Mouse (Mus musculus) spleen, adult 2 months (tissue): Measurements from ENCODE around the gene Snx20. TPM values are rescaled to one million over a fixed set of nuclear protein-coding genes. Genes with fewer than 3 reads are reported as not detected.

Experiments used
- DNase-seq, 2 experiments: peaks; one replicate each; pipeline versions ENCODE4 v3.0.0 to v3.0.0-alpha.2; 2012 to 2021; ENCODE audit warnings: low spot score in 2 of 2, low read depth in 1 of 2
- H3K27ac ChIP-seq: fragments of 200-500 bp; 2 replicates; pipeline ENCODE4 v1.5.1; 2012; ENCODE audit warnings: low read length, inconsistent platforms; ENCODE audit not compliant: insufficient read depth
- H3K27me3 ChIP-seq: fragments of 200-500 bp; 2 replicates; pipeline ENCODE4 v1.6.1; 2012; ENCODE audit warnings: mild to moderate bottlenecking, moderate library complexity, low read length, inconsistent platforms; ENCODE audit not compliant: control insufficient read depth, insufficient read depth
- H3K36me3 ChIP-seq: fragments of 200-500 bp; 2 replicates; pipeline ENCODE4 v1.6.1; 2012; ENCODE audit warnings: mild to moderate bottlenecking, low read length, inconsistent platforms; ENCODE audit not compliant: control insufficient read depth, insufficient read depth
- H3K4me1 ChIP-seq: fragments of 200-500 bp; 2 replicates; pipeline ENCODE4 v1.6.1; 2011; ENCODE audit warnings: inconsistent platforms; ENCODE audit not compliant: control insufficient read depth, insufficient read depth, insufficient read length
- H3K4me3 ChIP-seq: fragments of 200-500 bp; 2 replicates; pipeline ENCODE4 v1.5.1; 2011; ENCODE audit warnings: mild to moderate bottlenecking, inconsistent platforms; ENCODE audit not compliant: insufficient read depth, insufficient read length; ENCODE audit errors: extremely low read depth
- CTCF ChIP-seq: fragments of 200-500 bp; IDR thresholded peaks from 2 replicates; pipeline ENCODE4 v1.5.1; 2011; ENCODE audit warnings: mild to moderate bottlenecking, inconsistent platforms; ENCODE audit not compliant: insufficient read depth, insufficient read length, insufficient replicate concordance; ENCODE audit errors: extremely low read depth
- POLR2A ChIP-seq: fragments of 200-500 bp; IDR thresholded peaks from 2 replicates; pipeline ENCODE4 v1.6.1; 2011; ENCODE audit warnings: low read depth, low read length, inconsistent platforms
- WGBS: fragments of 180-500 bp; shearing (Covaris S2); methylation state at CpG from one replicate; pipeline ENCODE4 v1.1.7; 2018; 5-methylcytosine and 5-hydroxymethylcytosine counted together
- polyA plus RNA-seq: library from polyadenylated mRNA; depleted of rRNA; stranded (reverse); fragments of >200 nt; gene quantifications from 2 replicates; pipeline ENCODE4 v1.2.3, GENCODE M21; 2012

The Snx20 gene
- polyA plus RNA-seq, 1 experiment: 63.8 TPM

DNA sequence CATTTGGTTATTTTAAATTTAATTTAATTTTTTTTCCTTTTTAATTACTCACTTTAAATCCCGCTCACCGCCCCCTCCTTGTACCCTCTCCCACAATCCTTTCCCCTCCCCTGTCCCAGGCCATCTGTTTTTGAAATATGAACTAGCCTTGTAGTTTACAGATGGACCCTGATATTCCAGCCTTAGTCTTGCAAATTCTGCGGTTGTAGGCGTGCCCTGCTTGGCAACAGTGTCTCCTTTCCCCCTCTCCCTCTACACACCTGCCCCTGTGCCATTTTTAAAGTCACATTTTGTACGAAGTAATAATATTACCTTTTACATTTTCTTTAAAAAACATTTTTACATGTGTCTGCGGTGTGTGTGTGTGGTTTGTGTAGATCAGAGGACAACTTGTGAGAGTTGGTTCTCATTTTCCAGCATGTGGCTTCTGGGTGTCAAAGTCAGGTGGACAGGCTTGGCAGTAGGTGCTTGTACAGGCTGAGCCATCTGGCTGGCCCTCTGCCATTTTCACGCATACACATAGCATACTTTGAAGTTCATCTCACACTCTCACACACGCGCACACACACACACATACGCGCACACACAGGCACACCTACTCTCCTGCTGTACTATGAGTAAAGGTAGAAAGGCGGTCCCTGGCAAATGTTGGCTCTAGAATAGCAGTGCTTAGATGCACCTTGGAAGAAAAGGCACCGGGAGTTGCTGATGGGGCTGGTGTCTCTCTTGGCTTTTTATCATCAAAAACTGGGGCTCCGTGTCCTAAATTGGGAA, 7.7 kb downstream of the Snx20 start:
- no peak for DNase-seq
- TF ChIP-seq CTCF (no peak), POLR2A (no peak)
- Histone ChIP-seq H3K27ac (no peak overlapping the region), H3K4me3 (no peak overlapping the region), H3K36me3 (peaks cover 43% of the 10 kb centered on the region), H3K4me1 (peaks cover 19% of the 10 kb centered on the region), H3K27me3 (no peaks in the 10 kb centered on the region)
- WGBS: 92% methylated on average over 14 of the region's 14 CpGs

DNA sequence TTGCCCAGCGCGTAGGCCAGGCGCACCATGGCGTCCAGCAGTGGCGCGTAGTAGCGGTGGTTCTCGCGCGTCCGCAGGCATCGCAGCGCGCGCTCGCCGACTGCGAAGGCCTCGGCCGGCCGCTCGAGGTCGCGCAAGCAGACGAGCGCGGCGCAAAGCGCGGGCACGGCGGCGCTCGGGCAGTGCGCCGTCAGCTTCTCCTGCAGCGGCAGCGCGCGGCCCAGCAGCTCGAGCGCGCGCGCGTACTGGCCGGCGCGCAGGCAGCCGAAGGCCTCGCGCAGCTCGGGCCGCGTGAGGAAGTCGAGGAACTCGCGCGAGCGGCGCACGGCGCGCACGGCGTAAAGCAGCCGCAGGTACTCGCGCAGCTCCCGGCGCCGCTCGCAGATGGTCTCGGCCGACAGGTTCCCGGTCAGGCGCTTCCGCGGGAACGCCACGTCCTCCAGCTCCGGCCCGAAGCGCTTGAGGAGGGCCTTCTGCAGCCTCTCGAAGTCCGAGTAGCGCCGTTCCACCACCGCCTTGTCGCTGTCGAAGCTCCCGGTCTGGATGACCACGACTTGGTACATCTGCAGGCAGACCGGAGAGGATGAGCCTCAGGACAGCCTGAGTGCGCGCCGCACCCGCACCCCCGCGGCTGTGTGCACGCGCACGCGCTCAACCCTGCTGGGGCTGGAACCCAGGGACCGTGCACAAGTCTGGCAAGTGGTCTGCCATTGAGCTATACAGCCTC, 8.5 kb downstream of the Snx20 start:
- no peak for DNase-seq
- Histone ChIP-seq H3K4me3 (no peak overlapping the region), H3K36me3 (peaks cover 43% of the 10 kb centered on the region), H3K27ac (no peak overlapping the region), H3K27me3 (no peaks in the 10 kb centered on the region), H3K4me1 (peaks cover 13% of the 10 kb centered on the region)
- 93% methylated on average over 105 of the region's 105 CpGs for WGBS
- TF ChIP-seq CTCF: no peak
- TF ChIP-seq POLR2A: no peak

DNA sequence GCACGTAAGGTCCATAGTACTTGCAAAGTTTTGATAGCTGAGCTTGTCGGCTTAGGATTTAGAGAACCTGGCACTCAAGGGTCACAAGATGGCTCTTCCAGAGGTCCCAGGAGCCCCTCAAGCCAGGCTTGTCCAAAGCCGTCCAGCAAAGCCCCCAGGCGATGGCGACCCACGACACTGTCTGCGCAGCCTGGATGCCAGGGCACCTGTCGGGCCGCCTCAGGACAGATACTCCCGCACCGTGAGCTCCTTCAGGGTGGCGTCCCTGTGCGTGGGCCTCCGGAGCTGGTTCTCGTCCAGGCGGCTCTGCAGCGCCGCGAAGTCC, 9.0 kb downstream of the Snx20 start:
- Histone ChIP-seq H3K27ac (no peak overlapping the region), H3K36me3 (peaks cover 41% of the 10 kb centered on the region), H3K4me3 (no peak overlapping the region), H3K27me3 (no peaks in the 10 kb centered on the region), H3K4me1 (peaks cover 10% of the 10 kb centered on the region)
- no peak for DNase-seq
- no peak for TF ChIP-seq CTCF
- TF ChIP-seq POLR2A: no peak
- 90% methylated on average over 19 of the region's 19 CpGs for WGBS

DNA sequence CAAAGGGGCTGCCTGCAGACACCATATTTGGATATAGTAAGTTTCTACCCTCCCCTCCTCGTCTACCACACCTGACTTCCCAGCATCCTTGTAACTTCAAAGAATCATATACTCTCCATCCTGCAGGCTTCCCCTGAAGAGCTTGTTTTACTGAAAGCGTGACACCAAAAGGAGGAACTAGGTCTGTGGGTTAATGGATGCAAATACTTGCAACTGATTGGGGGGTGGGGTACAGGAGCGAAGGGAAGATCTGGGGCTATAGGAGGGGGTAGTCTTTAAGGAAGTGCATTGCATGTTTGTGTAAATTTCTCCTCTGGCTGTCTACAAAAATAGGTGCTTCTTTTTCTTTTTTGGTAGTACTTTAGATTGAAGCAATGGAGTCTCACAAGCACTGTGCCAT, 9.5 kb downstream of the Snx20 start:
- H3K27me3 ChIP-seq: no peaks in the 10 kb centered on the region
- no peak for DNase-seq
- 26% methylated on average over 3 of the region's 3 CpGs for WGBS
- peaks cover 37% of the 10 kb centered on the region for H3K36me3 ChIP-seq
- TF ChIP-seq POLR2A (no peak), CTCF (no peak)
- no peak overlapping the region for H3K4me3 ChIP-seq
- H3K4me1 ChIP-seq: peaks cover 10% of the 10 kb centered on the region
- no peak overlapping the region for H3K27ac ChIP-seq

DNA sequence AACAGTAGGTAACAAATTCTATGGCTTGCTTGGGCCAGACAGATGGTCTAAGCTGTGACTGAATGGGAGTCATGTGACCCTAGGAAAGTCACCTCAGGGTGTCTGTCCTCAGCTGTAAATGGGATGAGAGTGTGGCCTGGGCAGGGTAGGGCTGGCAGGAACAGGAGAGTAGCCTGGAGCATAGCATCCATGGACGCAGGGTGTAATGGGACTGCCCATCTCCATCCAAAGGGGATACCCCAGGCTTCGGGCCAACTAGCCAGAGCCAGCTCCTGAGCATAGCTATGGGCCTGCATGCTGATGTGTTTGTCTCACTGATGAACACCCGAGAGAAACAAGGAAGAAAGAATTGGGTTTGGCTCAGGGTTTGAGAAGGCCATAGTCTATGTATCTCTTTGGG, 11.7 kb downstream of the Snx20 start:
- Histone ChIP-seq H3K27ac (no peak overlapping the region), H3K36me3 (peaks cover 27% of the 10 kb centered on the region), H3K27me3 (no peaks in the 10 kb centered on the region), H3K4me1 (peaks cover 10% of the 10 kb centered on the region), H3K4me3 (no peak overlapping the region)
- 91% methylated on average over 3 of the region's 3 CpGs for WGBS
- no peak for DNase-seq
- TF ChIP-seq CTCF (no peak), POLR2A (no peak)

DNA sequence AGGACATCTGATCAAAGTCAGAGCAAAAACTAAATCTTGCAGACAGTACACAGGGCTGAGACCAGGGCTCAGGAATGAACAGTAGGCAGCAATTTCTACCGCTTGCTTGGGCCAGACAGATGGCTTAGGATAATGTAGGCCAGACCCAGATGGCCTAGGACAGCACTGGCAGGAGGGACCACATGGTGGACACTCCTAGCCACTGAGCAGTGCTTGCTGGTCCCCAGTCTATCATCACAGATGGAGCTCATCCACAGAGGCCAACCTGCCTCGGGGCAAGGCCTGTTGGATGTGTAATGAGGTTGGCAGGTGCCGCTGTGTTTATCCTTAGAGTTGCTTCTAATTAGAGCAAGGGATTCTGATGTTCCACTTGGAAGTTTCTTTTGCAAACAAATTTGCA, 12.6 kb downstream of the Snx20 start:
- WGBS: 94% methylated on average over 3 of the region's 3 CpGs
- Histone ChIP-seq H3K27ac (no peak overlapping the region), H3K27me3 (no peaks in the 10 kb centered on the region), H3K4me1 (peaks cover 10% of the 10 kb centered on the region), H3K4me3 (no peak overlapping the region), H3K36me3 (peaks cover 19% of the 10 kb centered on the region)
- TF ChIP-seq POLR2A (no peak), CTCF (no peak)
- no peak for DNase-seq

DNA sequence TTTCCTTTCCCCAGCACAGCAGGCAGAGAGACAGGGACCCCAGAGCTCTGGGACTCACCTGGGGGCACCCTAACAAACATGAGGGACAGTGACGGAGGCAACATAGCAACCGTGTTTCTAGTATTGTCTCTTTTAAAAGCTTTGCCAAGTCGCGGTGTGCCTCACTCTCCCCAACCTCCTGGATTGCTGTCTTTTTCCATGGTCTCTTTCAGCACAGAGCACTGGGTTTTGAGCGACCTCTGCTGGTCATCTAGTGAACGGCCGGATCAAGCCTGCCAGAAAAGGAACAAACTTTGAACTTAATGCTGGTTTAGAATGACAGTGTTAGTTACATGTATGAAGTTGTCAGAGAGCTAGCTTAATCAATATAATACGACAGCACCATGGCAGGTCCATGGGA, 14.5 kb downstream of the Snx20 start:
- Histone ChIP-seq H3K27ac (no peak overlapping the region), H3K4me3 (no peak overlapping the region), H3K4me1 (no peaks in the 10 kb centered on the region), H3K36me3 (peaks cover 4% of the 10 kb centered on the region; the same call in 1 of the 2 replicates), H3K27me3 (no peaks in the 10 kb centered on the region)
- 5% methylated on average over 8 of the region's 8 CpGs for WGBS
- peak; percentile 82; the same call in 1 of the 2 replicates for TF ChIP-seq CTCF
- TF ChIP-seq POLR2A: no peak
- DNase-seq: peak; percentile 41 to 62
